Mouse (Mus musculus) CH12.LX (cell line): ENCODE measurements around the gene Tcaf1. TPM values are rescaled to one million over a fixed set of nuclear protein-coding genes. Genes with fewer than 3 reads are reported as not detected.

Experiments
- DNase-seq: peaks from one replicate; pipeline ENCODE4 v3.0.0-alpha.2; 2013; ENCODE audit errors: extremely low read depth
- H3K27ac ChIP-seq: 2 replicates; pipeline ENCODE4 v1.5.1; 2012; ENCODE audit warnings: low read depth, mild to moderate bottlenecking, control low read depth, moderate library complexity; ENCODE audit not compliant: insufficient read depth
- H3K27me3 ChIP-seq: replicated peaks from 2 replicates; pipeline ENCODE3; 2012; ENCODE audit warnings: inconsistent platforms
- H3K36me3 ChIP-seq, 2 experiments: replicated peaks in 1 of 2; 2 replicates each; pipeline versions ENCODE3 to v1.6.1; 2012; ENCODE audit warnings: inconsistent platforms in 1 of 2, low read length in 1 of 2, mild to moderate bottlenecking in 1 of 2, mixed read lengths in 1 of 2, moderate library complexity in 1 of 2; ENCODE audit not compliant: control insufficient read depth in 1 of 2, insufficient read depth in 1 of 2
- H3K4me1 ChIP-seq, 2 experiments: 2 replicates each; pipeline ENCODE4 v1.6.1; 2012; ENCODE audit warnings: inconsistent platforms in 1 of 2, moderate library complexity in 1 of 2; ENCODE audit not compliant: insufficient read depth in 2 of 2, control insufficient read depth in 1 of 2
- H3K4me2 ChIP-seq: 2 replicates; pipeline ENCODE4 v1.6.1; 2012; ENCODE audit warnings: low read depth, mild to moderate bottlenecking, control low read depth; ENCODE audit not compliant: poor library complexity, insufficient read depth, severe bottlenecking
- H3K4me3 ChIP-seq, 3 experiments: fragments of 150-350 bp in 1 of 3; sonication (generic) in 1 of 3; replicated peaks in 1 of 3; 2 replicates each; pipeline versions ENCODE3 to v1.5.1; 2011 to 2012; ENCODE audit warnings: low read depth in 2 of 3, low read length in 2 of 3, mild to moderate bottlenecking in 2 of 3, moderate library complexity in 2 of 3, control low read depth in 1 of 3, improper control_type of control experiment in 1 of 3, inconsistent platforms in 1 of 3, mixed read lengths in 1 of 3; ENCODE audit not compliant: poor library complexity in 1 of 3
- H3K79me2 ChIP-seq: replicated peaks from 2 replicates; pipeline ENCODE4 v1.6.1; 2012; ENCODE audit warnings: mild to moderate bottlenecking, moderate library complexity; ENCODE audit not compliant: control insufficient read depth, poor library complexity, insufficient read depth, severe bottlenecking; ENCODE audit errors: extremely low read depth
- H3K9ac ChIP-seq: 2 replicates; pipeline ENCODE4 v1.6.1; 2012; ENCODE audit warnings: low read depth, mild to moderate bottlenecking, control low read depth, moderate library complexity; ENCODE audit not compliant: insufficient read depth
- H3K9me3 ChIP-seq: replicated peaks from 2 replicates; pipeline ENCODE3; 2012; ENCODE audit warnings: low read length, inconsistent platforms, mixed read lengths
- BHLHE40 ChIP-seq: IDR thresholded peaks from 2 replicates; pipeline ENCODE4 v1.6.1; 2011; ENCODE audit warnings: mild to moderate bottlenecking, low read depth, low read length, improper control_type of control experiment
- CHD1 ChIP-seq: IDR thresholded peaks from 2 replicates; pipeline ENCODE4 v1.6.1; 2012; ENCODE audit warnings: low read depth, low read length, improper control_type of control experiment, inconsistent platforms
- CTCF ChIP-seq, 2 experiments: IDR thresholded peaks in 1 of 2; conservative IDR thresholded peaks in 1 of 2; 2 replicates each; pipeline ENCODE4 v1.5.1; 2011 to 2012; ENCODE audit warnings: low read depth in 2 of 2, low read length in 2 of 2, improper control_type of control experiment in 1 of 2, inconsistent platforms in 1 of 2, mild to moderate bottlenecking in 1 of 2, moderate library complexity in 1 of 2
- ELF1 ChIP-seq: IDR thresholded peaks from 2 replicates; pipeline ENCODE4 v1.6.1; 2014; ENCODE audit warnings: low read depth, mild to moderate bottlenecking, inconsistent platforms, low read length, improper control_type of control experiment
- KAT2A ChIP-seq: IDR thresholded peaks from 2 replicates; pipeline ENCODE4 v1.6.1; 2012; ENCODE audit warnings: low read length, improper control_type of control experiment, inconsistent platforms; ENCODE audit not compliant: insufficient replicate concordance
- MAX ChIP-seq: IDR thresholded peaks from 2 replicates; pipeline ENCODE4 v1.6.1; 2011; ENCODE audit warnings: low read length, improper control_type of control experiment
- MAZ ChIP-seq: IDR thresholded peaks from 2 replicates; pipeline ENCODE4 v1.6.1; 2012; ENCODE audit warnings: low read depth, mild to moderate bottlenecking, inconsistent platforms, low read length, improper control_type of control experiment, moderate library complexity
- NELFE ChIP-seq: IDR thresholded peaks from 2 replicates; pipeline ENCODE4 v1.6.1; 2011; ENCODE audit warnings: low read depth, low read length, improper control_type of control experiment
- POLR2A ChIP-seq: IDR thresholded peaks from 2 replicates; pipeline ENCODE4 v1.6.1; 2011; ENCODE audit warnings: low read depth, mild to moderate bottlenecking, improper control_type of control experiment, low read length
- RAD21 ChIP-seq: IDR thresholded peaks from 2 replicates; pipeline ENCODE4 v1.6.1; 2011; ENCODE audit warnings: low read depth, mild to moderate bottlenecking, low read length, improper control_type of control experiment, moderate library complexity
- SMC3 ChIP-seq: IDR thresholded peaks from 2 replicates; pipeline ENCODE4 v1.6.1; 2011; ENCODE audit warnings: low read depth, low read length, improper control_type of control experiment
- TCF12 ChIP-seq: IDR thresholded peaks from 2 replicates; pipeline ENCODE4 v1.6.1; 2014; ENCODE audit warnings: low read depth, mild to moderate bottlenecking, inconsistent platforms, low read length, improper control_type of control experiment
- UBTF ChIP-seq: IDR thresholded peaks from 2 replicates; pipeline ENCODE4 v1.6.1; 2012; ENCODE audit warnings: low read depth, mild to moderate bottlenecking, inconsistent platforms, low read length, improper control_type of control experiment, moderate library complexity
- USF1 ChIP-seq: IDR thresholded peaks from 2 replicates; pipeline ENCODE4 v1.6.1; 2014; ENCODE audit warnings: low read depth, mild to moderate bottlenecking, inconsistent platforms, low read length, improper control_type of control experiment
- ZKSCAN1 ChIP-seq: IDR thresholded peaks from 2 replicates; pipeline ENCODE4 v1.6.1; 2012; ENCODE audit warnings: low read depth, inconsistent platforms, low read length, improper control_type of control experiment, borderline replicate concordance
- ZMIZ1 ChIP-seq: IDR thresholded peaks from 2 replicates; pipeline ENCODE4 v1.6.1; 2012; ENCODE audit warnings: low read depth, mild to moderate bottlenecking, inconsistent platforms, low read length, improper control_type of control experiment
- ZNF384 ChIP-seq: IDR thresholded peaks from 2 replicates; pipeline ENCODE4 v1.6.1; 2012; ENCODE audit warnings: low read depth, low read length, improper control_type of control experiment, inconsistent platforms
- dilution Hi-C: fragments of 300-500 bp; cut with MboI; formaldehyde crosslinking; loops from 2 replicates; pipeline ENCODE4 v1.14.3; 2020; ENCODE audit warnings: low sequenced_read_pairs; ENCODE audit not compliant: extremely low pct_unique_long_range_greater_than_20kb, extremely low pct_ligation_motif_present
- in situ Hi-C: fragments of 300-500 bp; cut with MboI; formaldehyde crosslinking; loops from 3 replicates; pipeline ENCODE4 v1.14.3; 2019; ENCODE audit warnings: low sequenced_read_pairs, low pct_ligation_motif_present, low pct_unique_long_range_greater_than_20kb, mixed read lengths
- polyA plus RNA-seq: library from polyadenylated mRNA; unstranded; fragments of >175 nt; gene quantifications from 2 replicates; pipeline ENCODE4 v1.2.1, GENCODE M21; 2012; ENCODE audit warnings: low read depth; ENCODE audit not compliant: insufficient read length
- total RNA-seq, 2 experiments: library from RNA; depleted of rRNA; stranded (reverse); fragments of 300-350 nt in 1 of 2; fragments of >200 nt in 1 of 2; gene quantifications; 2 replicates each; pipeline ENCODE4 v1.2.3; 2012 to 2014

The Tcaf1 gene
- total and polyA plus RNA-seq, 3 experiments, result not detected

GRCm38 (mm10) chr6:42644912-42645549, 64.9 kb downstream of the Tcaf1 start, which contains the start of gene Tcaf2:
Gene Tcaf2, minus strand, starts transcription at chr6:42645254.
- H3K27ac ChIP-seq, result no peak within 1 kb of the TSS
- no peak within 1 kb of the TSS for H3K4me2 ChIP-seq
- H3K9me3 ChIP-seq, result no peaks in the 10 kb centered on the region
- DNase-seq, result peak; percentile 35
- H3K4me3 ChIP-seq, result no peak within 1 kb of the TSS
- no peaks in the 10 kb centered on the region for H3K27me3 ChIP-seq
- dilution Hi-C loops (no loop called here), in situ Hi-C loops (no loop called here)
- no peaks in the 10 kb centered on the region for H3K79me2 ChIP-seq
- no peak for TF ChIP-seq NELFE
- TF ChIP-seq MAZ, result no peak
- no peak for TF ChIP-seq BHLHE40
- TF ChIP-seq SMC3, result peak; percentile 40
- TF ChIP-seq USF1, result no peak
- peak; percentile 68 to 88 for TF ChIP-seq CTCF (conservative IDR thresholded peaks at IDR 0.05 in 1 of 2, IDR thresholded peaks at IDR 0.05 in 1 of 2; ENCODE audit: low read depth in 2 of 2, low read length in 2 of 2)
- no peaks in the 10 kb centered on the region for H3K4me1 ChIP-seq
- no peak within 1 kb of the TSS for H3K9ac ChIP-seq
- no peaks in the 10 kb centered on the region for H3K36me3 ChIP-seq

GRCm38 (mm10) chr6:42634393-42634792, 75.5 kb downstream of the Tcaf1 start:
- TF ChIP-seq NELFE, result no peak
- TF ChIP-seq POLR2A, result no peak
- TF ChIP-seq CHD1, result no peak
- no peak for TF ChIP-seq ELF1
- TF ChIP-seq MAX, result no peak
- no peak for TF ChIP-seq RAD21
- TF ChIP-seq ZKSCAN1, result no peak
- no peak for TF ChIP-seq UBTF
- Histone ChIP-seq H3K27me3 (no peaks in the 10 kb centered on the region), H3K4me3 (no peak overlapping the region), H3K27ac (no peak overlapping the region), H3K79me2 (no peaks in the 10 kb centered on the region), H3K36me3 (no peaks in the 10 kb centered on the region), H3K9me3 (no peaks in the 10 kb centered on the region), H3K4me1 (peaks cover 0 to 7% of the 10 kb centered on the region in 2 experiments; a peak in 2 of 4 replicates), H3K4me2 (no peak overlapping the region), H3K9ac (no peak overlapping the region)
- dilution Hi-C loops, result no loop called here
- DNase-seq, result peak; percentile 16
- in situ Hi-C loops, result no loop called here

GRCm38 (mm10) chr6:42631395-42631794, 78.5 kb downstream of the Tcaf1 start:
- H3K27ac ChIP-seq, result no peak overlapping the region
- no peak overlapping the region for H3K4me3 ChIP-seq
- H3K36me3 ChIP-seq, result no peaks in the 10 kb centered on the region
- in situ Hi-C loops, result no loop called here
- TF ChIP-seq TCF12 (no peak), BHLHE40 (no peak), CTCF (conservative IDR thresholded peaks at IDR 0.05 in 1 of 2, IDR thresholded peaks at IDR 0.05 in 1 of 2; ENCODE audit: low read depth in 2 of 2, low read length in 2 of 2) (peak in 1 of 2 experiments; percentile 9; a peak in 1 of 4 replicates), ZNF384 (no peak), KAT2A (no peak), ZMIZ1 (no peak)
- TF ChIP-seq, all 38 proteins: peak for 1
- Histone ChIP-seq H3K4me1 (peaks cover 0 to 21% of the 10 kb centered on the region in 2 experiments; a peak in 2 of 4 replicates), H3K9me3 (no peaks in the 10 kb centered on the region), H3K27me3 (no peaks in the 10 kb centered on the region), H3K79me2 (no peaks in the 10 kb centered on the region), H3K9ac (no peak overlapping the region), H3K4me2 (no peak overlapping the region)
- dilution Hi-C loops, result no loop called here
- DNase-seq, result no peak
